Mouse (Mus musculus): Measurements from ENCODE around the gene Zfp870. TPM values are rescaled to one million over a fixed set of nuclear protein-coding genes. Genes with fewer than 3 reads are reported as not detected.
A peak's percentile ranks its signal among the peaks of the same experiment; 100 is the strongest.
"Not testable (repeated sequence)": the region's sequence is repeated elsewhere in the genome, so short reads cannot be mapped to it uniquely, and the experiment has no call there.

Gene Zfp870
- polyA plus RNA-seq, 1 experiment from 2014 or later, result 2.8 TPM

GRCm38 (mm10) chr17:32901751-32902525, 10.5 kb upstream of the Zfp870 start:
- Histone ChIP-seq H3K27me3 (replicated peaks) (peaks cover 13% of the 10 kb centered on the region), H3K36me3 (no peaks in the 10 kb centered on the region), H3K4me2 (no peak overlapping the region), H3K4me1 (no peaks in the 10 kb centered on the region), H3K9me3 (replicated peaks) (no peaks in the 10 kb centered on the region), H3K9ac (no peak overlapping the region), H3K4me3 (no peak overlapping the region), H3K27ac (no peak overlapping the region)
- 43% methylated on average over 1 of the region's 1 CpGs for WGBS (ENCODE audit: insufficient replicate concordance)
- ATAC-seq, result no peak

GRCm38 (mm10) chr17:32895421-32895820, 4.0 kb upstream of the Zfp870 start:
- WGBS (ENCODE audit: insufficient replicate concordance), result 81% methylated on average over 4 of the region's 4 CpGs
- H3K27me3 ChIP-seq (replicated peaks), result no peaks in the 10 kb centered on the region
- no peak overlapping the region for H3K27ac ChIP-seq
- ATAC-seq, result no peak
- H3K36me3 ChIP-seq, result no peaks in the 10 kb centered on the region
- H3K9ac ChIP-seq, result no peak overlapping the region
- no peak overlapping the region for H3K4me3 ChIP-seq
- H3K9me3 ChIP-seq (replicated peaks), result no peaks in the 10 kb centered on the region
- no peak overlapping the region for H3K4me2 ChIP-seq
- H3K4me1 ChIP-seq, result peaks cover 11% of the 10 kb centered on the region

- H3K9me3 ChIP-seq (replicated peaks), result no peaks in the 10 kb centered on the region
- no peak overlapping the region for H3K4me3 ChIP-seq
- no peak overlapping the region for H3K27ac ChIP-seq
- H3K4me1 ChIP-seq, result peaks cover 22% of the 10 kb centered on the region
- no peak overlapping the region for H3K4me2 ChIP-seq
- no peak for ATAC-seq
- WGBS (ENCODE audit: insufficient replicate concordance), result 61% methylated on average over 3 of the region's 3 CpGs
- no peaks in the 10 kb centered on the region for H3K27me3 ChIP-seq (replicated peaks)
- H3K9ac ChIP-seq, result no peak overlapping the region
- H3K36me3 ChIP-seq, result no peaks in the 10 kb centered on the region
Measured at GRCm38 (mm10) chr17:32893901-32894300, 2.5 kb upstream of the Zfp870 start.

- ATAC-seq, result peak; percentile 38
- 6% methylated on average over 11 of the region's 11 CpGs for WGBS (ENCODE audit: insufficient replicate concordance)
- H3K9me3 ChIP-seq (replicated peaks), result no peaks in the 10 kb centered on the region
- peak overlapping the region; percentile 61 for H3K27ac ChIP-seq
- H3K36me3 ChIP-seq, result no peaks in the 10 kb centered on the region; the same call in 1 of the 2 replicates
- H3K4me2 ChIP-seq, result peak overlapping the region; percentile 78
- H3K4me3 ChIP-seq, result peak overlapping the region; percentile 79
- peaks cover 22% of the 10 kb centered on the region for H3K4me1 ChIP-seq
- peak overlapping the region; percentile 78 for H3K9ac ChIP-seq
- no peaks in the 10 kb centered on the region for H3K27me3 ChIP-seq (replicated peaks)
Measured at GRCm38 (mm10) chr17:32890852-32891238, 597 bp downstream of the Zfp870 start.

- ATAC-seq, result no peak
- no peak overlapping the region for H3K27ac ChIP-seq
- H3K36me3 ChIP-seq, result peaks cover 8% of the 10 kb centered on the region
- H3K9ac ChIP-seq, result no peak overlapping the region
- peaks cover 22% of the 10 kb centered on the region for H3K4me1 ChIP-seq
- H3K9me3 ChIP-seq (replicated peaks), result no peaks in the 10 kb centered on the region
- WGBS (ENCODE audit: insufficient replicate concordance), result 82% methylated on average over 6 of the region's 6 CpGs
- H3K4me2 ChIP-seq, result no peak overlapping the region
- H3K27me3 ChIP-seq (replicated peaks), result no peaks in the 10 kb centered on the region
- H3K4me3 ChIP-seq, result no peak overlapping the region
Measured at GRCm38 (mm10) chr17:32889611-32890010, 1.8 kb downstream of the Zfp870 start.

DNA sequence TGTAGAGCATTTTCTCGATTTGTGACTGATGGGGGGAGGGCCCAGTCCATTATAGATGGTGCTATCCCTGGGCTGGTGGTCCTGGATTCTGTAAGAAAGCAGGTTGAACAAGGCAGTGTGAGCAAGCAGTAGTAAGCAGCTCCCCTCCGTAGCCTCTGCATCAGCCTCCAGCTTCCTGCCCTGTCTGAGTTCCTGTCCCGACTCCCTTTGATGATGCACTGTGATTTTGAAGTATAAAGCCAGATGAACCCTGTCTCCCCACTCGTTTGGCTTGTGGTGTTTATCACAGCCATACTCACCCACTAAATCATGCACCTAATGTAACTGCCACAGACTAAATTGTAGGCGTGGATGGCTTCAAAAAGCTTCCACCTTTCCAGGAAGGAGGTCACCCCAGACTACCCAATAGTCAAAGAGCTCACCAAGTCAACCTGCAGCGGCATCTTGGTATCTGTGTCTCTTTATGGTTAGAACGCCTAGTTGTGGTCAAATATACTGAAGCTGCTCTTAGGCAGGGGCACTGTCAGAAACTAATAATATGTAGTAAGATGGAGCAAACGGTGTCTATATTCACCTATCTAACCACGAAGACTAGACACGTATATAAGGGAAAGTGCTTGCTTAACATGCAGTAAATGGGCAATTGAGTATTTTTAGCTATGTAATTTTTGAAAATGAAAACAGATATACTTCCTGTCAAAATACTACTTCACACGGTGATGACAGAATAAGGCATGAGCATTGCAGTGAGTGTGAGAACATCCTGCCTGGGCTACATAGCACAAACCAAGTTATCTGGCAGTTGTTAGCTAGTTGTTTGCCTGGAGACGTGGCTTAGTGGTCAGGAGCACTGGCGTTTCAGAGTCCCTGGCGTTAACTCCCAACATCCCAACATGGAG, 10.9 kb downstream of the Zfp870 start:
- H3K27ac ChIP-seq, result no peak overlapping the region
- 76% methylated on average over 14 of the region's 14 CpGs for WGBS (ENCODE audit: insufficient replicate concordance)
- no peak overlapping the region for H3K4me2 ChIP-seq

DNA sequence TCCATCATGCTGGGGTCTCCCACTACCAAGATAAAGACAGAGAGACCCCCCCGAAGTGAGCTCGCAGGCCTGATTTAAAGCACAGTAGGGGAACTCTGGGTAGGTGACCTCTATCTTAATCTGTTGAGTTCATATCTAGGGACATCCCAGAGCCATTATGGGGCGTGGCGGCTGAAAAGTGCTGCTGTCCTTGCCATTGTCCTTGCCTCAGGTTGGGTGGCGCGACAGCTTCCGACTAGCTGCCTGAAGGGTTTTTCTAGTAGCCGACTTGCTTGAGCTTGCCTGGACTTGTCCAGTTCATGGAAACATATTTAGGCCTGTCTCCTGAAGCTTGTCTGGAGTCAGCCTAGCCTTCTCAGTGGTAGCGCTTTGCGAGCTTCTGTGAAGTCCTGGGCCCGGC, 12.7 kb downstream of the Zfp870 start:
- Histone ChIP-seq H3K9me3 (replicated peaks) (no peaks in the 10 kb centered on the region), H3K4me1 (no peaks in the 10 kb centered on the region), H3K27ac (no peak overlapping the region), H3K27me3 (replicated peaks) (peaks cover 28% of the 10 kb centered on the region), H3K9ac (no peak overlapping the region), H3K4me2 (no peak overlapping the region), H3K36me3 (peaks cover 21% of the 10 kb centered on the region), H3K4me3 (no peak overlapping the region)
- 83% methylated on average over 11 of the region's 11 CpGs for whole genome bisulfite sequencing (ENCODE audit: insufficient replicate concordance)
- no peak for ATAC-seq

More for the DNA sequence above, 10.9 kb downstream of the Zfp870 start:
- no peak overlapping the region for H3K4me3 ChIP-seq
- H3K36me3 ChIP-seq, result peaks cover 37% of the 10 kb centered on the region
- ATAC-seq, result no peak
- H3K9ac ChIP-seq, result no peak overlapping the region
- H3K4me1 ChIP-seq, result no peaks in the 10 kb centered on the region
- H3K9me3 ChIP-seq (replicated peaks), result no peaks in the 10 kb centered on the region
- peaks cover 28% of the 10 kb centered on the region for H3K27me3 ChIP-seq (replicated peaks)

- 6% methylated on average over 22 of the region's 22 CpGs for WGBS (ENCODE audit: insufficient replicate concordance)
- no peaks in the 10 kb centered on the region for H3K9me3 ChIP-seq (replicated peaks)
- H3K9ac ChIP-seq, result no peak overlapping the region
- H3K27ac ChIP-seq, result no peak overlapping the region
- peaks cover 9% of the 10 kb centered on the region for H3K36me3 ChIP-seq
- H3K4me3 ChIP-seq, result no peak overlapping the region
- H3K4me2 ChIP-seq, result peak overlapping the region; percentile 33
- no peak for ATAC-seq
- H3K4me1 ChIP-seq, result no peaks in the 10 kb centered on the region
- peaks cover 28% of the 10 kb centered on the region for H3K27me3 ChIP-seq (replicated peaks)
Measured at GRCm38 (mm10) chr17:32877471-32878171, 13.8 kb downstream of the Zfp870 start.

DNA sequence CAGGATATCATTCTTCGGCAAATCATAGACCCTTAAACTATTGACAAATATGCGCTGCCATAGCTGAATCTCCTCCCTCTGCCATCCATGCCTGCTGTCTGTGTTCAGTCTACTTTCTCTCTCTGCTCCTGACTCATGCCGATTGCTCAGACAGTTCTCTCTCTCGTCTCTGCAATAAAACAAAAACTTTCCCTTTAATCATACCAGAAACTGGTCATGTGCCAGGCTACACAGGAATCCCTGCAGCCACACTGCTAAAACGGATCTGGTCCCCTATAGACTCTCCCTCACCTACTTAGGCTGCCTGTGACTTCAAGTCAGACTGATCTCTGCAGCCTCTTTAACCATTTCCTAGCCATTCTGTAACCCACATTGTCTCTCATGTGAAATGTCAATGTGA, 18.7 kb downstream of the Zfp870 start:
- Histone ChIP-seq H3K9ac (no peak overlapping the region), H3K27me3 (replicated peaks) (peaks cover 17% of the 10 kb centered on the region), H3K4me3 (no peak overlapping the region), H3K9me3 (replicated peaks) (no peaks in the 10 kb centered on the region), H3K36me3 (no peaks in the 10 kb centered on the region), H3K4me2 (no peak overlapping the region), H3K4me1 (no peaks in the 10 kb centered on the region), H3K27ac (no peak overlapping the region)
- WGBS (ENCODE audit: insufficient replicate concordance), result 60% methylated on average over 5 of the region's 5 CpGs
- ATAC-seq, result no peak

DNA sequence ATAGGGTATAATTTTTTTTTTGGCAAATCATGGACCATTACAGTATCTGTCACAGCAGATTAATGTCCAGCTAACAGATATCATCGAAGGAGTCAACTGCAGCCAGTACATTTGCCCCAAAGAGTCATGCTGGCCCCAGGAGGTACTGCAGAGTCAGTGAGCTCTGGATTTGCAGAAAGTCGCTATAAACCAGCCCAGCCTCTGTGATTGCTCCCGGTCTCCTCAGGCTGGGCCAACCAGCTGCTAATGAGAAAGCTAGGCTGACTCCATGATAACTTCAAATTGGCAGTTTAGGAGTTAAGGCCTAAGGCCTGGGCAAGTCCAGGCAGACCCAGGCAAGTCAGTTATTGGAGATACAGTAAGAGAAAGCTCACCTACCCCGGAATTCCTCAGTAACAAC, 19.4 kb downstream of the Zfp870 start:
- H3K4me2 ChIP-seq, result no peak overlapping the region
- no peak overlapping the region for H3K27ac ChIP-seq
- H3K4me1 ChIP-seq, result no peaks in the 10 kb centered on the region
- 66% methylated on average over 4 of the region's 4 CpGs for WGBS (ENCODE audit: insufficient replicate concordance)
- H3K36me3 ChIP-seq, result no peaks in the 10 kb centered on the region
- no peak for ATAC-seq
- no peak overlapping the region for H3K9ac ChIP-seq
- H3K9me3 ChIP-seq (replicated peaks), result no peaks in the 10 kb centered on the region
- no peak overlapping the region for H3K4me3 ChIP-seq
- H3K27me3 ChIP-seq (replicated peaks), result peaks cover 11% of the 10 kb centered on the region

DNA sequence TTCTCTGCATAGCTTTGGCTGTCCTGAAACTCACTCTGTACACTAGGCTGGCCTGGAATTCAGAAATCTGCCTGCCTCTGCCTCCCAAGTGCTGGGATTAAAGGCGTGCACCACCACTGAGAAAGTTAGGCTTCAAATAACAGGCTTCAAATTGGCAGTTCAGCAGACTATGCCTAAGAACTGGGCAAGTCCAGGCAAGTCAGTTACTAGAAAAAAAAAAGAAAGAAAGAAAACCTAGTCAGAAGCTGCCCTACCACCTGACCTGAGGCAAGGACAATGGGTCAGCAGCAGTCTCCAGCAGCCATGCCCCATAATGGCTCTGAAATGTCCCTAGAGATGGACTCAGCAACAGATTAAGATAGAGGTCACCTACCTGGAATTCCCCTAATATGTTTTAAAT, 20.0 kb downstream of the Zfp870 start:
- Histone ChIP-seq H3K36me3 (no peaks in the 10 kb centered on the region), H3K9me3 (replicated peaks) (no peaks in the 10 kb centered on the region), H3K4me2 (no peak overlapping the region), H3K9ac (no peak overlapping the region), H3K4me1 (no peaks in the 10 kb centered on the region), H3K4me3 (no peak overlapping the region), H3K27me3 (replicated peaks) (peaks cover 5% of the 10 kb centered on the region; the same call in 1 of the 2 replicates), H3K27ac (no peak overlapping the region)
- 78% methylated on average over 1 of the region's 1 CpGs for WGBS (ENCODE audit: insufficient replicate concordance)
- no peak for ATAC-seq

GRCm38 (mm10) chr17:32867266-32867665, 24.2 kb downstream of the Zfp870 start:
- ATAC-seq; H3K4me2 ChIP-seq; H3K27me3 ChIP-seq (replicated peaks); H3K9ac ChIP-seq; H3K36me3 ChIP-seq; H3K9me3 ChIP-seq (replicated peaks); H3K4me3 ChIP-seq; H3K4me1 ChIP-seq; H3K27ac ChIP-seq: not testable (repeated sequence)
- 42% methylated on average over 5 of the region's 7 CpGs for WGBS (ENCODE audit: insufficient replicate concordance)
